Mouse (Mus musculus) cerebellum, adult 2 months (tissue): Measurements from ENCODE around the gene Macf1. TPM values are rescaled to one million over a fixed set of nuclear protein-coding genes. Genes with fewer than 3 reads are reported as not detected.
A peak's percentile ranks its signal among the peaks of the same experiment; 100 is the strongest.
"Not testable (repeated sequence)": the region's sequence is repeated elsewhere in the genome, so short reads cannot be mapped to it uniquely, and the experiment has no call there.

Source experiments
- DNase-seq, 2 experiments: peaks; one replicate each; pipeline ENCODE4 v3.0.0; 2021
- H3K27ac ChIP-seq: fragments of 200-500 bp; 2 replicates; pipeline ENCODE4 v1.5.1; 2012; ENCODE audit warnings: low read length, control low read depth, inconsistent platforms; ENCODE audit not compliant: insufficient read depth
- H3K27me3 ChIP-seq: fragments of 200-500 bp; 2 replicates; pipeline ENCODE4 v1.6.1; 2012; ENCODE audit warnings: inconsistent platforms, mild to moderate bottlenecking, low read length, moderate library complexity; ENCODE audit not compliant: control insufficient read depth, insufficient read depth
- H3K4me1 ChIP-seq: fragments of 200-500 bp; 2 replicates; pipeline ENCODE4 v1.6.1; 2011; ENCODE audit warnings: low read length; ENCODE audit not compliant: control insufficient read depth, insufficient read depth
- H3K4me3 ChIP-seq: fragments of 200-500 bp; replicated peaks from 2 replicates; pipeline ENCODE3; 2011; ENCODE audit warnings: mild to moderate bottlenecking, low read depth, low read length, control low read depth; ENCODE audit not compliant: insufficient read depth
- CTCF ChIP-seq: fragments of 200-500 bp; IDR thresholded peaks from 2 replicates; pipeline ENCODE4 v1.5.1; 2011; ENCODE audit warnings: low read depth, mild to moderate bottlenecking, control low read depth, low read length, moderate library complexity, borderline replicate concordance; ENCODE audit not compliant: insufficient read depth
- POLR2A ChIP-seq: fragments of 200-500 bp; IDR thresholded peaks from 2 replicates; pipeline ENCODE4 v1.6.1; 2011; ENCODE audit warnings: low read length, control low read depth, borderline replicate concordance; ENCODE audit not compliant: insufficient read depth
- WGBS: fragments of 180-500 bp; shearing (Covaris S2); methylation state at CpG from one replicate; pipeline ENCODE4 v1.1.7; 2018; 5-methylcytosine and 5-hydroxymethylcytosine counted together
- polyA plus RNA-seq: library from polyadenylated mRNA; depleted of rRNA; stranded (reverse); fragments of >200 nt; gene quantifications from 2 replicates; pipeline ENCODE4 v1.2.3, GENCODE M21; 2012

Gene Macf1
- polyA plus RNA-seq, 1 experiment, result 193 TPM

DNA sequence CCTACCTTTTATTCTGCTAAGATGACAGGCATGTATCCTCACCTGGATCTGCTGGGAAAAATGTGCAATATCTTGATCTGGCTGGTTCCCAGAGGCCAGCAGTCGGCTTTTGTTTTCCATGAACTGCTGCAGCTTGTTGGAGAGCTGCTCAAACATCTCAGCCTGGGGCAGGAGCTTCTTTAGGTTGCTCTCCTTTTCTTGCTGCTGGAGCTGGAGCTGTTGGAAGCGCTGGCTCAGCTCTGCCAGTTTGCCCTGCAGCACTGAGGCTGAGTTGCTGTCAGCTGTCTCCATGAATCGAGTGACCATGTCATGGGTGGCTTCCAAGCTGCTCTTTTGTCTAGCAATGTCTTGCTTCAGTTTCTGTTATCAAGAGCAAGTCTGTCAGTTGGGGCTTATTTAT lies 232.2 kb downstream of the Macf1 start:
- Histone ChIP-seq H3K27me3 (no peaks in the 10 kb centered on the region), H3K4me3 (no peak overlapping the region), H3K27ac (no peak overlapping the region), H3K4me1 (no peaks in the 10 kb centered on the region)
- no peak for DNase-seq
- TF ChIP-seq CTCF (no peak), POLR2A (no peak)
- WGBS, result 80% methylated on average over 3 of the region's 3 CpGs

DNA sequence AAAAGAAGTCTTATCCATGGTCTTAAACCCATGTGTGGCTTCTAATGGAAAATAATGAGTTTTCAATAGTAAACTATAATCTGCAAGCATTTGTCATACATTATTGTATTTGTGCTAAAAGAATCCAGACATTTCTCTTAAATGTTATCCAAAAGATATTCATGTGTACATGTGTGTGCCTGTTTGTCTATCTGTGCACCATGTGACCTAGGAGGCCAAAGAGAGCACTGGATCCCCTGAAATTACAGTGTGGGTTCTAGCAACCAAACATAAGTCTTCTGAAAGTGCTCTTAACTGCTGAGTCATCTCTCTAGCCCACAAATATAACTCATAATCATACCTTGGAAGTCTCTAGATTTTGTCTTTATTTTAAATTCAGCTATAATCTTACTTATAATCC lies 234.9 kb downstream of the Macf1 start:
- Histone ChIP-seq H3K4me3 (no peak overlapping the region), H3K27me3 (no peaks in the 10 kb centered on the region), H3K27ac (no peak overlapping the region), H3K4me1 (no peaks in the 10 kb centered on the region)
- no peak for DNase-seq
- TF ChIP-seq POLR2A (no peak), CTCF (no peak)

DNA sequence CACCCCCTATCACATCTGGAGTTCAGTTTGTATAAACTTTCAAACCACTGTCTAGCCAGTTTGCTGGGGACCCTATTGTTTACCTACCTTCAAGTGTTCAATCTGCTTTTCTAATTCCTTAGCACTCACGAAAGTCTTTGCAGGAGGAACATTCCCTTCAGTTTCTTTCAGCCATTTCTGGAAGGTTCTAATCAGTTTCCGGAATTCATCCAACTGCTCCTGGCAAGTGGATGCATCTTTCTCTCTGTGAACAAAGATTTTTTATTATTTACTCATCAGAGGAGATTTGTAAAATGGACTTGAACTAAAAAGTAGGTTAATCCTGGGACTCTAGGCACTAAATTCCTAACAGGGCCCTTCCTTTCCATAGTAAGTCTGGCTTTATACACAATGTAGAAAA lies 236.1 kb downstream of the Macf1 start:
- Histone ChIP-seq H3K27ac (no peak overlapping the region), H3K4me1 (no peaks in the 10 kb centered on the region), H3K4me3 (no peak overlapping the region), H3K27me3 (no peaks in the 10 kb centered on the region)
- WGBS, result 91% methylated on average over 2 of the region's 2 CpGs
- DNase-seq, result no peak
- TF ChIP-seq POLR2A (no peak), CTCF (no peak)

DNA sequence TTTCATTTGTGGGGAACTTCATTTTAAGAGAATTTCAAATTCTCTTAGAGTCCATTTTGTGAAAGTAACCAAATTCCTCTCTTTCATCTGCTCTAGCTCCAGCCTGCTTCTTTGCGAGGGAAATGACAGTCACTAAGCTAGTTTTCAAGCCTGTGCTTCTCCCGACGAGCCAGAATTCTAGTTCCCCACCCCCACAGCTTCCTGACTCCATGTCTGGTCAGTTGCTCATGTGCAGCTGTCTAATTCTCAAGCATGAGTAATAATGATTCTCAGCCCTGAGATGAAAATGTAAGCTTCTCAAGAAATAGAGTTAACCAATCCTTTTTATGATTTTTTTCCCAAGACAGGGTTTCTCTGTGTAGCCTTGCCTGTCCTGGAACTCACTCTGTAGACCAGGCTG lies 236.9 kb downstream of the Macf1 start:
- TF ChIP-seq POLR2A (no peak), CTCF (no peak)
- Histone ChIP-seq H3K27me3 (no peaks in the 10 kb centered on the region), H3K4me3 (no peak overlapping the region), H3K27ac (no peak overlapping the region), H3K4me1 (no peaks in the 10 kb centered on the region)
- 76% methylated on average over 3 of the region's 3 CpGs for WGBS
- no peak for DNase-seq

DNA sequence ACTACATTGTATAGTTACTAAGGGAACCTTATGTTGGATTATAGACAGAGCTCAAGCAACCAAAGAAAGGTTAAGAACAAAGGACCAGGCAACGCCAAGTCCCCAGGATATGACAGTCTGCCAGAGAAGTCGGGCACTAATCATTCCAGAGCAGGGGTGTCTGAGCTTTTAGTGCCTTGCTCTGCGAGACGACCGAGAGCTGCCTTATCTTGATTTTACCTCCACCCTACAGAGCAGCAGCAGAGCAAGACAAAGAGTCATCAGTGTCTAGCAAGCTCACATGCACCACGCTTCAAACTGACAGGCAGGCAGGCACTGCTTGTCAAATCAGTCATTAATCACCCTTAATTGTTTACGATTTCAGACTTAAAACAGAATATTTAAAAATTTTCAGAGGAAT lies 237.4 kb downstream of the Macf1 start:
- 51% methylated on average over 7 of the region's 7 CpGs for WGBS

DNA sequence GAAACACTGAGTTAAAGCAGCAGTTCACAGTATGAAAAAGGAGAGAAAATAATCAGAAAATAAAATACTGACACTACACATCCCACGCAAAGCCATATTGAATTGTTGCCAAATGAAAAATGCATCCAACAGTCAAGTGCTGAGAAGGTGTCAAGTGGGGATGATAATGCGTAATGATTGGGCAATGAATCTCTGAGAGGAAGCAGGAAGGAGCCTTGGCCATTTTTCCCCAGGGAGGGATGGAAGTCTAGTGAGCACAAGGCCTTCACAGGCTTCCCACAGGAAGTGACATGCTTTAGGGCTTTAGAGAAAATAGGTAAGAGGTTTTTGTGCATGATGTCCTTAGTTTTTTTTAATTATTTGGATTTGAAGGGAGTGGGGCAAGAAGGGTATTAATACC lies 237.9 kb downstream of the Macf1 start:
- not testable (repeated sequence) for H3K27ac ChIP-seq, DNase-seq, H3K27me3 ChIP-seq, H3K4me3 ChIP-seq, H3K4me1 ChIP-seq
- WGBS, result 19% methylated on average over 2 of the region's 2 CpGs

More for the DNA sequence above, 237.4 kb downstream of the Macf1 start:
- DNase-seq, result no peak
- no peak overlapping the region for H3K27ac ChIP-seq
- H3K4me3 ChIP-seq, result no peak overlapping the region
- no peak for TF ChIP-seq CTCF
- TF ChIP-seq POLR2A, result no peak
- no peaks in the 10 kb centered on the region for H3K27me3 ChIP-seq
- H3K4me1 ChIP-seq, result no peaks in the 10 kb centered on the region

DNA sequence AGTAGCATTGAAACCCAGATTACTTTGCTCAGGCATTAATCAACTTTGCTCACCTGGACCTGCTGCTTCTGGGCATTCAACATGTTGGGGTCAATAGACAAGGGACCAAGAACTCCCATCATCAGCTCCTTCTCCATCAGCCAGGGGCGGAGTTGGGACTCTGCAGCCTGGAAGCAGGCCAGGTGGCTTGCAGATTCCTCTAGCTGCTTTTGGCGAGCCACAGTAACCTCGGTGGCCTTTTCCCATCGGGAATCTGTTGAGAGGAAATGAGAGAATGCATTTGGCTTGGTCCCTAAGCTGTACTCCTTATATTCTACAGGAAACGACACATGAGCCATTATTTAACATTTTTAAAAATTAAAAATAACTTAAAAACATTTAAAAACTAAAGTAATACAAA lies 245.7 kb downstream of the Macf1 start:
- H3K27ac ChIP-seq, result no peak overlapping the region
- H3K4me1 ChIP-seq, result no peaks in the 10 kb centered on the region
- WGBS, result 6% methylated on average over 5 of the region's 5 CpGs
- no peak overlapping the region for H3K4me3 ChIP-seq
- TF ChIP-seq CTCF (no peak), POLR2A (no peak)
- H3K27me3 ChIP-seq, result no peaks in the 10 kb centered on the region
- peak; percentile 55 to 70 for DNase-seq

DNA sequence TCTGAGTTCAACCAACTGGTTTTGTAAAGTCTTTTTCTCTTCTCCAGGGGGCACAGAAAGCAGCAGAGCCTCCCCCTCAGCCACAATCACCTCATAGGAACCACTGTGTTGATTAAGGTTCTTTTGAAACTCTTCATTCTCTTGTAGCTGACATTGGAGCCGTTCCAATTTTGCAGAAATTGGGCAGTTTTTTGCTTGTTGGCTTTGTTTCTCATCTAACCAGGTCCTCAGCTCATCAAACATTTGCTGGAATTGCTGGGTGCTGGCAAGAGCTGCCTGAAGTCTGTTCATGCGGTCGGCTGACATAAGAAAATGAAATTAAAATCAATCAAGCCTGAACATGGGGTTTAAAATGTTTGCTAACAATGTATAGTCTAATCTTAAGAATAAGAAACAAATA lies 251.0 kb downstream of the Macf1 start:
- no peak for TF ChIP-seq CTCF
- no peaks in the 10 kb centered on the region for H3K27me3 ChIP-seq
- no peak for DNase-seq
- H3K4me3 ChIP-seq, result no peak overlapping the region
- 34% methylated on average over 3 of the region's 3 CpGs for WGBS
- H3K27ac ChIP-seq, result no peak overlapping the region
- H3K4me1 ChIP-seq, result peaks cover 5% of the 10 kb centered on the region; the same call in 1 of the 2 replicates

DNA sequence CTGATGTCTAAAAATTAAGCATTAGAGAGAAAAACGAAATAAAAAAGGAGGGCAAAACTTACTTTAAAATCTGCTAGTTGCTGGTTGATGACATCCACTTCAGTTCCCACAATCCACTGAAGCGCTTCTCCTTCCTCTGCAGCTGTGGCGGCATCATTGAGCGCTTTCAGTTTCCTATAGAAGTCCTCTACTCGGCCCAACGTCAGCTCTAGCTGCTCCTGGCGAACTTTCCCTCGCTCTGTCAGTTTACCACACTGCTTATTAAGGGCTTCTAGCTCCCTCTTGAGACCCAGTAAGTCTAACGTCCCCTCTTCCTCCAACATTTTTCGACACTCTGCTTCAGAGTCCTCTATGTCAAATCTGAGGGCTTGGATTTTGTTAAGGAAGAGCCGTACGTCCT lies 252.2 kb downstream of the Macf1 start:
- H3K27me3 ChIP-seq, result no peaks in the 10 kb centered on the region

More for the DNA sequence above, 252.2 kb downstream of the Macf1 start:
- WGBS, result 77% methylated on average over 12 of the region's 12 CpGs
- Histone ChIP-seq H3K27ac (no peak overlapping the region), H3K4me3 (no peak overlapping the region), H3K4me1 (peaks cover 5% of the 10 kb centered on the region; the same call in 1 of the 2 replicates)
- DNase-seq, result no peak
- TF ChIP-seq CTCF, result no peak
- TF ChIP-seq POLR2A, result no peak
